Mouse (Mus musculus): ENCODE measurements around the gene Ric3. TPM values are rescaled to one million over a fixed set of nuclear protein-coding genes. Genes with fewer than 3 reads are reported as not detected.

Gene Ric3
- polyA plus RNA-seq, 1 experiment, result 0.19 TPM

- no peaks in the 10 kb centered on the region for H3K4me1 ChIP-seq (ENCODE audit: control insufficient read depth, insufficient read depth, insufficient read length)
- 37% methylated on average over 3 of the region's 3 CpGs for WGBS
- TF ChIP-seq POLR2A (IDR thresholded peaks at IDR 0.05; ENCODE audit: low read depth, low read length) (no peak), CTCF (IDR thresholded peaks at IDR 0.05; ENCODE audit: extremely low read depth, insufficient read depth, insufficient read length, insufficient replicate concordance) (no peak)
Observed at GRCm38 (mm10) chr7:109003653-109004052, 79.5 kb downstream of the Ric3 start.

GRCm38 (mm10) chr7:109001971-109002370 is 81.2 kb downstream of the Ric3 start:
- 83% methylated on average over 4 of the region's 4 CpGs for WGBS
- Histone ChIP-seq H3K36me3 (ENCODE audit: control insufficient read depth, insufficient read depth, low read length) (no peaks in the 10 kb centered on the region), H3K27ac (ENCODE audit: insufficient read depth, low read length) (no peak overlapping the region), H3K4me1 (ENCODE audit: control insufficient read depth, insufficient read depth, insufficient read length) (no peaks in the 10 kb centered on the region), H3K27me3 (ENCODE audit: control insufficient read depth, insufficient read depth, low read length) (no peaks in the 10 kb centered on the region), H3K4me3 (ENCODE audit: extremely low read depth, insufficient read depth, insufficient read length) (no peak overlapping the region)
- TF ChIP-seq POLR2A (IDR thresholded peaks at IDR 0.05; ENCODE audit: low read depth, low read length), result no peak
- TF ChIP-seq CTCF (IDR thresholded peaks at IDR 0.05; ENCODE audit: extremely low read depth, insufficient read depth, insufficient read length, insufficient replicate concordance), result no peak
- no peak for DNase-seq (ENCODE audit: low read depth in 1 of 2, low spot score in 2 of 2)

More at GRCm38 (mm10) chr7:109003653-109004052, 79.5 kb downstream of the Ric3 start:
- no peak overlapping the region for H3K27ac ChIP-seq (ENCODE audit: insufficient read depth, low read length)
- DNase-seq (ENCODE audit: low read depth in 1 of 2, low spot score in 2 of 2), result no peak
- no peaks in the 10 kb centered on the region for H3K27me3 ChIP-seq (ENCODE audit: control insufficient read depth, insufficient read depth, low read length)
- no peak overlapping the region for H3K4me3 ChIP-seq (ENCODE audit: extremely low read depth, insufficient read depth, insufficient read length)
- no peaks in the 10 kb centered on the region for H3K36me3 ChIP-seq (ENCODE audit: control insufficient read depth, insufficient read depth, low read length)

- 45% methylated on average over 4 of the region's 4 CpGs for WGBS
- Histone ChIP-seq H3K36me3 (ENCODE audit: control insufficient read depth, insufficient read depth, low read length) (no peaks in the 10 kb centered on the region), H3K27me3 (ENCODE audit: control insufficient read depth, insufficient read depth, low read length) (no peaks in the 10 kb centered on the region), H3K27ac (ENCODE audit: insufficient read depth, low read length) (no peak overlapping the region), H3K4me3 (ENCODE audit: extremely low read depth, insufficient read depth, insufficient read length) (no peak overlapping the region), H3K4me1 (ENCODE audit: control insufficient read depth, insufficient read depth, insufficient read length) (no peaks in the 10 kb centered on the region)
- no peak for DNase-seq (ENCODE audit: low read depth in 1 of 2, low spot score in 2 of 2)
- TF ChIP-seq POLR2A (IDR thresholded peaks at IDR 0.05; ENCODE audit: low read depth, low read length) (no peak), CTCF (IDR thresholded peaks at IDR 0.05; ENCODE audit: extremely low read depth, insufficient read depth, insufficient read length, insufficient replicate concordance) (no peak)
Observed at GRCm38 (mm10) chr7:109000315-109000954, 82.7 kb downstream of the Ric3 start.

- Histone ChIP-seq H3K36me3 (ENCODE audit: control insufficient read depth, insufficient read depth, low read length) (no peaks in the 10 kb centered on the region), H3K27me3 (ENCODE audit: control insufficient read depth, insufficient read depth, low read length) (no peaks in the 10 kb centered on the region), H3K4me1 (ENCODE audit: control insufficient read depth, insufficient read depth, insufficient read length) (no peaks in the 10 kb centered on the region), H3K4me3 (ENCODE audit: extremely low read depth, insufficient read depth, insufficient read length) (no peak overlapping the region), H3K27ac (ENCODE audit: insufficient read depth, low read length) (no peak overlapping the region)
- no peak for TF ChIP-seq POLR2A (IDR thresholded peaks at IDR 0.05; ENCODE audit: low read depth, low read length)
- no peak for TF ChIP-seq CTCF (IDR thresholded peaks at IDR 0.05; ENCODE audit: extremely low read depth, insufficient read depth, insufficient read length, insufficient replicate concordance)
- DNase-seq (ENCODE audit: low read depth in 1 of 2, low spot score in 2 of 2), result no peak
- 67% methylated on average over 6 of the region's 6 CpGs for WGBS
Observed at GRCm38 (mm10) chr7:108996156-108996555, 87.0 kb downstream of the Ric3 start.

- Histone ChIP-seq H3K4me3 (ENCODE audit: extremely low read depth, insufficient read depth, insufficient read length) (no peak overlapping the region), H3K36me3 (ENCODE audit: control insufficient read depth, insufficient read depth, low read length) (no peaks in the 10 kb centered on the region), H3K27ac (ENCODE audit: insufficient read depth, low read length) (no peak overlapping the region), H3K27me3 (ENCODE audit: control insufficient read depth, insufficient read depth, low read length) (no peaks in the 10 kb centered on the region), H3K4me1 (ENCODE audit: control insufficient read depth, insufficient read depth, insufficient read length) (no peaks in the 10 kb centered on the region)
- no peak for TF ChIP-seq POLR2A (IDR thresholded peaks at IDR 0.05; ENCODE audit: low read depth, low read length)
- no peak for TF ChIP-seq CTCF (IDR thresholded peaks at IDR 0.05; ENCODE audit: extremely low read depth, insufficient read depth, insufficient read length, insufficient replicate concordance)
- WGBS, result 69% methylated on average over 3 of the region's 3 CpGs
- no peak for DNase-seq (ENCODE audit: low read depth in 1 of 2, low spot score in 2 of 2)
Observed at GRCm38 (mm10) chr7:108993881-108994291, 89.2 kb downstream of the Ric3 start.

GRCm38 (mm10) chr7:108993230-108993629 is 89.9 kb downstream of the Ric3 start:
- Histone ChIP-seq H3K36me3 (ENCODE audit: control insufficient read depth, insufficient read depth, low read length) (no peaks in the 10 kb centered on the region), H3K4me1 (ENCODE audit: control insufficient read depth, insufficient read depth, insufficient read length) (no peaks in the 10 kb centered on the region), H3K27ac (ENCODE audit: insufficient read depth, low read length) (no peak overlapping the region), H3K27me3 (ENCODE audit: control insufficient read depth, insufficient read depth, low read length) (no peaks in the 10 kb centered on the region), H3K4me3 (ENCODE audit: extremely low read depth, insufficient read depth, insufficient read length) (no peak overlapping the region)
- no peak for TF ChIP-seq CTCF (IDR thresholded peaks at IDR 0.05; ENCODE audit: extremely low read depth, insufficient read depth, insufficient read length, insufficient replicate concordance)
- no peak for TF ChIP-seq POLR2A (IDR thresholded peaks at IDR 0.05; ENCODE audit: low read depth, low read length)
- 85% methylated on average over 7 of the region's 7 CpGs for WGBS
- no peak for DNase-seq (ENCODE audit: low read depth in 1 of 2, low spot score in 2 of 2)

GRCm38 (mm10) chr7:108991207-108991606 is 91.9 kb downstream of the Ric3 start:
- Histone ChIP-seq H3K36me3 (ENCODE audit: control insufficient read depth, insufficient read depth, low read length) (no peaks in the 10 kb centered on the region), H3K27ac (ENCODE audit: insufficient read depth, low read length) (no peak overlapping the region), H3K4me1 (ENCODE audit: control insufficient read depth, insufficient read depth, insufficient read length) (no peaks in the 10 kb centered on the region), H3K27me3 (ENCODE audit: control insufficient read depth, insufficient read depth, low read length) (no peaks in the 10 kb centered on the region), H3K4me3 (ENCODE audit: extremely low read depth, insufficient read depth, insufficient read length) (no peak overlapping the region)
- TF ChIP-seq CTCF (IDR thresholded peaks at IDR 0.05; ENCODE audit: extremely low read depth, insufficient read depth, insufficient read length, insufficient replicate concordance) (no peak), POLR2A (IDR thresholded peaks at IDR 0.05; ENCODE audit: low read depth, low read length) (no peak)
- DNase-seq (ENCODE audit: low read depth in 1 of 2, low spot score in 2 of 2), result no peak
- WGBS, result 44% methylated on average over 9 of the region's 9 CpGs
